Mouse (Mus musculus) hindbrain, embryonic 13.5 days (tissue): ENCODE data around the gene Gm42878. TPM values are rescaled to one million over a fixed set of nuclear protein-coding genes. Genes with fewer than 3 reads are reported as not detected.

Experiments used
- ATAC-seq: fragments of 200-750 bp; cut with Nextera tagmentation; 2 replicates; pipeline ENCODE4 v1.8.0; 2017; ENCODE audit warnings: moderate TSS enrichment; ENCODE audit not compliant: low FRiP score
- H3K27ac ChIP-seq: fragments of 300-500 bp; sonication (generic); 2 replicates; pipeline ENCODE4 v1.5.1; 2015; ENCODE audit warnings: inconsistent platforms, mild to moderate bottlenecking, moderate library complexity
- H3K27me3 ChIP-seq: fragments of 300-500 bp; sonication (generic); 2 replicates; pipeline ENCODE4 v1.6.1; 2015; ENCODE audit warnings: mild to moderate bottlenecking, inconsistent platforms
- H3K36me3 ChIP-seq: fragments of 300-500 bp; sonication (generic); 2 replicates; pipeline ENCODE4 v1.6.1; 2015; ENCODE audit warnings: mild to moderate bottlenecking, inconsistent platforms
- H3K4me1 ChIP-seq: fragments of 300-500 bp; sonication (generic); replicated peaks from 2 replicates; pipeline ENCODE4 v1.6.1; 2015; ENCODE audit warnings: inconsistent platforms
- H3K4me2 ChIP-seq: fragments of 300-500 bp; sonication (generic); 2 replicates; pipeline ENCODE4 v1.6.1; 2015; ENCODE audit warnings: inconsistent platforms, mild to moderate bottlenecking, moderate library complexity
- H3K4me3 ChIP-seq: fragments of 300-500 bp; sonication (generic); 2 replicates; pipeline ENCODE4 v1.5.1; 2015; ENCODE audit warnings: mild to moderate bottlenecking, inconsistent platforms
- H3K9ac ChIP-seq: fragments of 300-500 bp; sonication (generic); 2 replicates; pipeline ENCODE4 v1.6.1; 2015; ENCODE audit warnings: mild to moderate bottlenecking, inconsistent platforms
- H3K9me3 ChIP-seq: fragments of 300-500 bp; sonication (generic); 2 replicates; pipeline ENCODE4 v1.6.1; 2016; ENCODE audit warnings: inconsistent platforms
- WGBS: fragments of 180-500 bp; shearing (Covaris S2); methylation state at CpG from one replicate; pipeline ENCODE4 v1.1.7; 2015; 5-methylcytosine and 5-hydroxymethylcytosine counted together
- polyA plus RNA-seq: library from polyadenylated mRNA; unstranded; fragments of >200 nt; fragmentation: Nextera tagmentation; extraction: Ambion mirVana; gene quantifications from 2 replicates; pipeline ENCODE4 v1.2.1, GENCODE M21; 2015

The Gm42878 gene
- polyA plus RNA-seq, 1 experiment from 2014 or later: not detected

DNA sequence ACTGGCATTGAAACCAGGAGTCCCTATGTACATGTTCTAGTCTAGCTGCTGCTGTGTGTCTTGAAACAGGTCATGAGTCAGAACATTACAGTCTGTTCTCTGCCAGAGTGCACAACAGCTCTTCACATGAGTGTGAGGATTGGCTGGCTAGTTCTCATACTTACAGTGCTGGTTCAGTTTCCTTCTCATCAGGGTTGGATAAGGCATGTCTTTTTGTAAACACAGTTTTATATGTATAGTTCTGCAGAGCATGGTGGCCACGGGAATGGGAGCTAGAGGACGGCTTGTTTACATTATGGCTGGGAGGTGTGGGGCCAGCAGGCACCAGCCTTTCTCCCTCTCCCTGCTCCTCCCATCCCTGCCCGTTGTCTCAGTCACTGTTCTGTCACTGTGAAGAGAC lies 75.7 kb downstream of the Gm42878 start:
- Histone ChIP-seq H3K9me3 (no peaks in the 10 kb centered on the region), H3K9ac (no peak overlapping the region), H3K36me3 (no peaks in the 10 kb centered on the region), H3K27ac (no peak overlapping the region), H3K27me3 (no peaks in the 10 kb centered on the region), H3K4me2 (no peak overlapping the region), H3K4me3 (no peak overlapping the region), H3K4me1 (no peaks in the 10 kb centered on the region)
- WGBS: 48% methylated on average over 3 of the region's 3 CpGs
- ATAC-seq: no peak

Other genes starting within 250 kb of the Gm42878 start
- gene Trafd1, start 159.8 kb downstream of the Gm42878 start, polyA plus RNA-seq: 139 and 145 TPM in 2 replicates
- 47.7 and 51.8 TPM in 2 replicates for gene Naa25, start 147.5 kb downstream of the Gm42878 start, polyA plus RNA-seq
- 1.9 and 2.2 TPM in 2 replicates for gene Tmem116, start 93.6 kb downstream of the Gm42878 start, polyA plus RNA-seq
- gene Erp29, start 93.0 kb downstream of the Gm42878 start, polyA plus RNA-seq: 165 and 166 TPM in 2 replicates
- gene Adam1b, start 42.0 kb downstream of the Gm42878 start, polyA plus RNA-seq: 0.13 TPM in 1 of 2 replicates, not detected in the other
- gene Adam1a, start within 50 bp of the Gm42878 start, polyA plus RNA-seq: 3.9 TPM in 2 replicates
- gene Mapkapk5, start 423 bp upstream of the Gm42878 start, polyA plus RNA-seq: 55.0 and 59.7 TPM in 2 replicates
- gene Aldh2, start 48.3 kb upstream of the Gm42878 start, polyA plus RNA-seq: 104 and 109 TPM in 2 replicates
- 1.7 and 1.8 TPM in 2 replicates for gene Acad12, start 73.5 kb upstream of the Gm42878 start, polyA plus RNA-seq
- gene Acad10, start 115.0 kb upstream of the Gm42878 start, polyA plus RNA-seq: 1.7 and 1.9 TPM in 2 replicates
- gene Brap, start 115.1 kb upstream of the Gm42878 start, polyA plus RNA-seq: 44.3 and 44.5 TPM in 2 replicates
- 60.9 and 68.3 TPM in 2 replicates for gene Atxn2, start 165.9 kb upstream of the Gm42878 start, polyA plus RNA-seq